ENCODE assay signal across 8 mouse cellular contexts in genomic region chrX:107402915-107403912, GRCm38 (mm10). TPM values are rescaled to one million over a fixed set of nuclear protein-coding genes. Genes with fewer than 3 reads are reported as not detected.
DNase-seq lines count a peak whose midpoint lies in the region; ATAC-seq and TF ChIP-seq lines count a peak whose summit lies in the region.

Gene Itm2a, minus strand, starts transcription at chrX:107403376.

- H3K4me3 ChIP-seq in gastrocnemius, adult 2 months: peak within 1 kb of the TSS; percentile 82
- peak within 1 kb of the TSS; percentile 48 for H3K4me3 ChIP-seq in hindbrain, embryonic 13.5 days

- H3K4me1 ChIP-seq in hindbrain, embryonic 13.5 days (replicated peaks): no peaks in the 10 kb centered on the region

- TF ChIP-seq CTCF in gastrocnemius, adult 2 months (IDR thresholded peaks at IDR 0.05): no peak

- peak within 1 kb of the TSS; percentile 65 for H3K9ac ChIP-seq in hindbrain, embryonic 13.5 days

- no peaks in the 10 kb centered on the region for H3K36me3 ChIP-seq in hindbrain, embryonic 13.5 days

- H3K4me2 ChIP-seq in hindbrain, embryonic 13.5 days: peak within 1 kb of the TSS; percentile 66

- peak; percentile 92 for ATAC-seq in hindbrain, embryonic 13.5 days (ENCODE audit: low FRiP score)

- WGBS in hindbrain, embryonic 13.5 days: 24% methylated on average over 29 of the region's 30 CpGs

- peak; percentile 12 to 18 for DNase-seq in cerebellum, postnatal 14 days
- DNase-seq in cerebellum, adult 11-12 months: no peak
- DNase-seq in brain, adult 2 months (ENCODE audit: low read depth, low spot score): peak; percentile 62
- peak; percentile 38 for DNase-seq in gastrocnemius, adult 2 months
- DNase-seq in left cerebral cortex, postnatal 25 days (ENCODE audit: low spot score in 2 of 2): peak; percentile 6 to 8
- DNase-seq in mesoderm, embryonic 11.5 days (ENCODE audit: low read depth, low spot score): peak; percentile 67
- peak; percentile 43 for DNase-seq in skeletal muscle tissue, adult 2 months (ENCODE audit: low read depth, low spot score)

- intact Hi-C loops in gastrocnemius, adult 2 months (cut with DNase I): loop anchor here (10.0 kb wide), 1 partner anchor 58 kb away; no protein-coding TSS in a partner anchor
- intact Hi-C loops in left cerebral cortex, postnatal 25 days (cut with DNase I): no loop called here

- H3K9me3 ChIP-seq in hindbrain, embryonic 13.5 days: no peaks in the 10 kb centered on the region

- peaks cover 7% of the 10 kb centered on the region; the same call in 1 of the 2 replicates for H3K27me3 ChIP-seq in hindbrain, embryonic 13.5 days

- H3K27ac ChIP-seq in gastrocnemius, adult 2 months: peak within 1 kb of the TSS; percentile 86
- 0 out of 2 replicates have a peak within 1 kb of the TSS, but pooled peaks have one; percentile 30 for H3K27ac ChIP-seq in hindbrain, embryonic 13.5 days

RNA-seq across cellular contexts. Expression of gene Itm2a, which starts in this region (rescaled TPM):
- total RNA-seq in gastrocnemius, adult 2 months (2021): 100 to 1,000 TPM in 1 of 2 experiments, 10 to 100 TPM in 1; 87.8 to 110 TPM
- 160 and 161 TPM in 2 replicates for polyA plus RNA-seq in hindbrain, embryonic 13.5 days (2015; fragmentation: Nextera tagmentation; extraction: Ambion mirVana)
- 10 to 100 TPM; 49.8 to 52.3 TPM for total RNA-seq in left cerebral cortex, postnatal 25 days (2021)
